Mouse (Mus musculus): ENCODE measurements around the gene Cxadr.

DNA sequence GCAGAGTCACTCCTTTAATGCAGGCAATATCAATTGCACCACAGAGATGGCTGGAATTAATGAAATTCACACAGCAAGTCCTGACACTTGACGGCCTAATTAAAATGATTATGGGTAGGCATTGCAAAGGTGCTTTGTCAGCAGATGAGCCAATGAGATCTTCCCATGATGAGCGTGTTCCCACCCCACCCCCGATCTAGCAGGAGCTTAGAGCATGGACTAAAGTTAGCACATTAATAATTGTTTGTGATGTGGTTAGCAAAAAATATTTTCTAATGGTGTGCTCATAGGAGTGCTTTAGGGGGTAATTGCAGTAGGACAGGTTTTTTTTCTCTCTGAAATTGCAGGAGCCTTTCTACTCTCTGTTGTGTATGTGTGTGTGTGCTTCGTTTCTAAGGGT lies 87.8 kb downstream of the Cxadr start:
- TF ChIP-seq CTCF (IDR thresholded peaks at IDR 0.05; ENCODE audit: low read depth) (no peak), EP300 (IDR thresholded peaks at IDR 0.05; ENCODE audit: low read depth) (no peak)
